14 mouse cellular contexts compared by ENCODE assay signal in genomic region chr2:170033219-170033618, GRCm38 (mm10).
DNase-seq lines count a peak whose midpoint lies in the region; ATAC-seq and TF ChIP-seq lines count a peak whose summit lies in the region.
"Had no signal": no experiment of that assay in that cellular context is flagged by ENCODE, and none has a peak within 500 bp of the region (broad histone marks: within the 10 kb centered on the region; RNA-seq: fewer than 3 reads in every experiment).

No protein-coding gene starts in this region.

- TF ChIP-seq CTCF in gastrocnemius, adult 2 months (IDR thresholded peaks at IDR 0.05) = no peak
- no peak for TF ChIP-seq CTCF in lung, postnatal 0 days (IDR thresholded peaks at IDR 0.05)
- TF ChIP-seq CTCF in layer of hippocampus, adult 2 months (conservative IDR thresholded peaks at IDR 0.05) = no peak

- peak; percentile 35 for DNase-seq in gastrocnemius, adult 2 months
- DNase-seq in gastrocnemius, adult 8-10 months (ENCODE audit: low spot score in 2 of 2) = no peak
- DNase-seq in lung, postnatal 0 days (ENCODE audit: low spot score) = peak; percentile 52
- no peak for DNase-seq in lung, postnatal 25 days (ENCODE audit: low spot score)
- no peak for DNase-seq in layer of hippocampus, adult 2 months (ENCODE audit: low spot score in 2 of 2)
- no peak for DNase-seq in adrenal gland, adult 2 months
- DNase-seq: adrenal gland, adult 8-10 months; heart, postnatal 10 days; thymus, adult 2 months had no signal

- intact Hi-C loops in gastrocnemius, adult 2 months (cut with DNase I) = no loop called here

- peak; percentile 80 for ATAC-seq in lung, postnatal 0 days
- peak; percentile 67; the same call in 1 of the 2 replicates for ATAC-seq in kidney, embryonic 15.5 days (replicated peaks; ENCODE audit: low FRiP score)
- no peak for ATAC-seq in limb, embryonic 15.5 days (ENCODE audit: insufficient number of reproducible peaks, low FRiP score, low TSS enrichment, low read depth)
- ATAC-seq: inflammation-experienced regulatory T-cells, adult 6 months; liver, embryonic 12.5 days had no signal

- no peak overlapping the region for H3K27ac ChIP-seq in gastrocnemius, adult 2 months
- 0 out of 2 replicates have a peak overlapping the region, but pooled peaks have one; percentile 20 for H3K27ac ChIP-seq in lung, postnatal 0 days (ENCODE audit: low read length)
- peak overlapping the region; percentile 79 for H3K27ac ChIP-seq in kidney, embryonic 15.5 days
- H3K27ac ChIP-seq in limb, embryonic 15.5 days = peak overlapping the region; percentile 67
- no peak overlapping the region for H3K27ac ChIP-seq in layer of hippocampus, adult 2 months
- H3K27ac ChIP-seq: liver, embryonic 12.5 days had no signal

- H3K9ac ChIP-seq in lung, postnatal 0 days (replicated peaks; ENCODE audit: low read depth) = no peak overlapping the region
- H3K9ac ChIP-seq in kidney, embryonic 15.5 days = no peak overlapping the region
- no peak overlapping the region for H3K9ac ChIP-seq in limb, embryonic 15.5 days
- H3K9ac ChIP-seq: liver, embryonic 12.5 days had no signal

- H3K4me3 ChIP-seq in gastrocnemius, adult 2 months = no peak overlapping the region
- H3K4me3 ChIP-seq in lung, postnatal 0 days (ENCODE audit: low read depth, low read length) = no peak overlapping the region
- H3K4me3 ChIP-seq in kidney, embryonic 15.5 days (replicated peaks) = no peak overlapping the region
- no peak overlapping the region for H3K4me3 ChIP-seq in limb, embryonic 15.5 days
- no peak overlapping the region for H3K4me3 ChIP-seq in layer of hippocampus, adult 2 months
- H3K4me3 ChIP-seq: liver, embryonic 12.5 days had no signal

- H3K36me3 ChIP-seq in lung, postnatal 0 days (ENCODE audit: insufficient read depth, low read length) = no peaks in the 10 kb centered on the region
- no peaks in the 10 kb centered on the region for H3K36me3 ChIP-seq in kidney, embryonic 15.5 days
- H3K36me3 ChIP-seq in limb, embryonic 15.5 days = no peaks in the 10 kb centered on the region
- H3K36me3 ChIP-seq: liver, embryonic 12.5 days had no signal

- no peak overlapping the region for H3K4me2 ChIP-seq in lung, postnatal 0 days (replicated peaks; ENCODE audit: low read depth, low read length)
- H3K4me2 ChIP-seq in kidney, embryonic 15.5 days = no peak overlapping the region
- H3K4me2 ChIP-seq in limb, embryonic 15.5 days = no peak overlapping the region
- H3K4me2 ChIP-seq: liver, embryonic 12.5 days; midbrain, embryonic 11.5 days had no signal

- H3K4me1 ChIP-seq in lung, postnatal 0 days (ENCODE audit: insufficient read depth, low read depth, low read length) = no peaks in the 10 kb centered on the region
- H3K4me1 ChIP-seq in kidney, embryonic 15.5 days = peaks cover 47% of the 10 kb centered on the region
- peaks cover 10% of the 10 kb centered on the region; the same call in 1 of the 2 replicates for H3K4me1 ChIP-seq in limb, embryonic 15.5 days
- H3K4me1 ChIP-seq: liver, embryonic 12.5 days had no signal

- no peaks in the 10 kb centered on the region for H3K9me3 ChIP-seq in lung, postnatal 0 days (ENCODE audit: low read length)
- H3K9me3 ChIP-seq in kidney, embryonic 15.5 days (replicated peaks) = no peaks in the 10 kb centered on the region
- no peaks in the 10 kb centered on the region for H3K9me3 ChIP-seq in limb, embryonic 15.5 days
- H3K9me3 ChIP-seq: liver, embryonic 12.5 days had no signal

- no peaks in the 10 kb centered on the region for H3K27me3 ChIP-seq in lung, postnatal 0 days (replicated peaks; ENCODE audit: insufficient read depth, low read length)
- no peaks in the 10 kb centered on the region for H3K27me3 ChIP-seq in kidney, embryonic 15.5 days
- no peaks in the 10 kb centered on the region for H3K27me3 ChIP-seq in limb, embryonic 15.5 days
- H3K27me3 ChIP-seq: liver, embryonic 12.5 days had no signal

- WGBS in lung, postnatal 0 days = 40% methylated on average over 5 of the region's 5 CpGs
- 35% methylated on average over 5 of the region's 5 CpGs for WGBS in kidney, embryonic 15.5 days
- WGBS in limb, embryonic 15.5 days = 45% methylated on average over 5 of the region's 5 CpGs

- no peak for TF ChIP-seq EP300 in lung, postnatal 0 days (IDR thresholded peaks at IDR 0.05)

Comparison
In these comparisons a context has a peak if more than half of its experiments do, and no peak if none do; other contexts are left out.
1. DNase-seq: peak in gastrocnemius, adult 2 months (single experiment) and lung, postnatal 0 days (single experiment); none in gastrocnemius, adult 8-10 months (0 of 2), lung, postnatal 25 days (single experiment), layer of hippocampus, adult 2 months (0 of 2) and adrenal gland, adult 2 months (single experiment).
2. H3K27ac ChIP-seq: peak in lung, postnatal 0 days (single experiment), kidney, embryonic 15.5 days (single experiment) and limb, embryonic 15.5 days (single experiment); none in gastrocnemius, adult 2 months (single experiment) and layer of hippocampus, adult 2 months (single experiment).